Mouse (Mus musculus): ENCODE results near the gene Mapk14.

Mapk14 gene

DNA sequence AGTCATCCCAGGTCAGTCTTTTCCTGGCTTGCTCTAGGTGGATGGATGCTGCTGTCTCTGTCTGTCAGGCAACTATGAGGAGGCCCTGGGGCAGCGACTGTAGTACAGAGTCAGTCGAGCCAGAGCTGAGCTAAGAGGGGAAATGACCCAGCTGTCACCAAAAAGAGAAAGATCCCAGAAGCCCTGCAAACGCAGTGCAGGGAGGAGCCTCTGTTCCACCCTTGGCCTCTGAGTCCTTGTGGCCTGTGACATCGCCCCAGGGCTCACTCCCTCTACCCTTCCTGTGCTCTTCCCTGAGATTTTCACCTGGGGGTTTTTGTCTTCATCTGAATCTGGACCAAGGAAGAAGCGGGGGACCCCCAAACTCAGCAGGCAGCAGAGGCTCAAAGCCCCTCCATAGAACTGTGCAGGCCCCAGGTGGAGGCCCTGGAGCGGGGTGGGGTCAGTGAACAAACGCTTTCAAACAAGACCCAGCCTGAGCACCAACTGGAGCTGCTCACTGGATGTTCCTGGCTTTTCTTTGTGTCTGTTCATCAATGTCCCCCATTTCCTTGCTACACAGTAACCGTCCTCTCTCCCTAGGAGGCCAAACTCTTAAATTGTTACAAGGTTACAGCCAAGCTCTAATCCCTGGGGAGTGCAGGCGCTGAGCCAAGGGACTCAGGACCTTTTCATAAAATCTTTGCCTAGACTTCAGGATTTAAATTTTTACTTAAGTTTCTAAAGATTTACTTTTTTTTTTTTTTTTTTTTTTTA is 90.3 kb downstream of the Mapk14 start:
- peak; percentile 21 for DNase-seq (ENCODE audit: low read depth)

DNA sequence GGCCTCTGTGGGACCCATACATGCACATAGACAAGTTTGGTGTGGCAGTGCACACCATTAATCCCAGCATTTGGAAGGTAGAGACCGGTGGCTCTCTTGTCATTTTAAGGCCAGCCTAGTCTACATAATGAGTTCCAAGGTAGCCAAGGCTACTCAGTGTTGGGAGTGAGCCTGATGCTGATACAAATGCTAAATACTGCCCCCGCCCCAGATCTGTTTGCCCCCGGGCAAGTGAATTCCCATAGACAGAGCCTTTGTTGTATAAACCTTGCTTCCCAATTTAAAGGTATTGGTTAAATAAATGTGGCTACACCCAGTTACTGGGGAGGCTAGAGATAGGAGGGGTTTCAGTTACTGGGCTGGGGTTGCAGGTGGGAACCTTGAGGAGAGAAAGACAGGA is 93.9 kb downstream of the Mapk14 start:
- DNase-seq (ENCODE audit: low read depth): no peak

DNA sequence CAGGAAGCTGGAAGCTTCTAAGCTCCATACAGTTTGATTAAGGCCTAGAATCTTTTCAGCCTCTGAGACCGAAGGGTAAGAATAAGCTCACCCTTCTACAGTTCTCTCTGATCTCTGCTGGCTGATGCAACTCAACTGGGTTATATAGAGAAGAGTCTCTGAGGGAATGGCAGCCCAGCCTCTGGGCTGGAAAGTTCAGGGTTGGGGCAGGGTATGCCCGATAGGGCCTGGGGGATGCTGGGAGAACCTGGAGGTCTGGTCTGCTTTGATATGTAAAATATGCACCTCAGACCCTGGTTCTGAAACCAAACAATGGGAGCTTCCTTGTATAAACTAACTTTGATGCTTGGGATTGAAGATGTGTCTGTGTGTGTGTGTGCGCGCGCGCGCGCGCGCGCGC is 96.4 kb downstream of the Mapk14 start:
- DNase-seq (ENCODE audit: low read depth): no peak

DNA sequence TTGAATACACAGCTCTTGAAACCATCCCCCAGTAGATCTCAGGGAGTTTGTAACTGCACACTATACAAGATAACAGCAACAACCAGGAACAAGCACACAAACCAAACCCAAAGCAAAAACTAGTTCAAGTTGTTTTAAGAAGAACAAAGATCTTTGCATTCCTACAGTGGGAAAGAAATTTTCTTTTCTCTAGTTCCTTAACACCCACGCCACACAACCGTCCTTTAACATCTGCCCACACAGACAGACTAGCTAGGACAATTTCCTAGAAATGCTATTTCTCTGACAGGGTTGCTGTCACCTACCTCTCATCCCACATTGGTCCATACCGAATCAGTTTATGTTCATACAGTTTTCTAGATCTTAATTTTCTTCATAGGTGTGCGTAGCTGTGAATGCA is 105.9 kb downstream of the Mapk14 start:
- DNase-seq (ENCODE audit: low read depth): no peak
